Mouse (Mus musculus) inflammation-experienced regulatory T-cells, adult 16 weeks (primary cell): ENCODE results near the gene Tnxb. TPM values are rescaled to one million over a fixed set of nuclear protein-coding genes. Genes with fewer than 3 reads are reported as not detected.

Source experiments
- polyA plus RNA-seq: library from polyadenylated mRNA; unstranded; fragments of 100-300 nt; shearing (Covaris generic); gene quantifications from one replicate; pipeline ENCODE4 v1.2.1, GENCODE M21; 2017

Tnxb gene
- not detected for polyA plus RNA-seq

GRCm38 (mm10) chr17:34670235-34670634 lies at the start of gene Tnxb:
TSS of gene Tnxb (plus strand) at chr17:34670535.

GRCm38 (mm10) chr17:34627943-34628643 lies 42.2 kb upstream of the Tnxb start, which contains the start of gene Ppt2:
TSS of gene Ppt2 (minus strand) at chr17:34628510.

GRCm38 (mm10) chr17:34629221-34629751 lies 41.0 kb upstream of the Tnxb start, which contains the start of gene Prrt1:
TSS of gene Prrt1 (plus strand) at chr17:34629533.

GRCm38 (mm10) chr17:34644608-34645007 lies 25.7 kb upstream of the Tnxb start, which contains the start of gene Fkbpl:
TSS of gene Fkbpl (plus strand) at chr17:34644764.

GRCm38 (mm10) chr17:34646906-34647787 lies 23.2 kb upstream of the Tnxb start, which contains the start of gene Atf6b:
TSS of gene Atf6b (plus strand) at chr17:34647146.

GRCm38 (mm10) chr17:34743719-34744118 lies 73.4 kb downstream of the Tnxb start, which contains the start of gene C4b:
TSS of gene C4b (minus strand) at chr17:34743882.

Other genes starting within 250 kb of the Tnxb start
- gene Btnl4, start 193.2 kb upstream of the Tnxb start, polyA plus RNA-seq: 0.40 TPM
- gene Btnl6, start 153.2 kb upstream of the Tnxb start, polyA plus RNA-seq: 0.34 TPM
- gene Notch4, start 106.3 kb upstream of the Tnxb start, polyA plus RNA-seq: 0.06 TPM
- 285 TPM for gene Gpsm3, start 80.7 kb upstream of the Tnxb start, polyA plus RNA-seq
- gene Pbx2, start 79.3 kb upstream of the Tnxb start, polyA plus RNA-seq: 12.8 TPM
- 2.7 TPM for gene Ager, start 72.7 kb upstream of the Tnxb start, polyA plus RNA-seq
- gene Rnf5, start 66.8 kb upstream of the Tnxb start, polyA plus RNA-seq: 115 TPM
- gene Agpat1, start 66.3 kb upstream of the Tnxb start, polyA plus RNA-seq: 32.6 TPM
- 3.8 TPM for gene Egfl8, start 54.6 kb upstream of the Tnxb start, polyA plus RNA-seq
- gene Ppt2, start 42.0 kb upstream of the Tnxb start, polyA plus RNA-seq: 28.1 TPM
- gene Prrt1, start 41.0 kb upstream of the Tnxb start, polyA plus RNA-seq: 3.8 TPM
- 5.5 TPM for gene Fkbpl, start 25.8 kb upstream of the Tnxb start, polyA plus RNA-seq
- gene Atf6b, start 23.4 kb upstream of the Tnxb start, polyA plus RNA-seq: 95.5 TPM
- gene C4b, start 73.3 kb downstream of the Tnxb start, polyA plus RNA-seq: not detected
- gene Cyp21a1, start 134.0 kb downstream of the Tnxb start, polyA plus RNA-seq: not detected
- 38.5 TPM for gene Stk19, start 166.4 kb downstream of the Tnxb start, polyA plus RNA-seq
- gene Dxo, start 166.5 kb downstream of the Tnxb start, polyA plus RNA-seq: 96.4 TPM
- gene Skiv2l, start 179.7 kb downstream of the Tnxb start, polyA plus RNA-seq: 169 TPM
- 48.6 TPM for gene Nelfe, start 179.9 kb downstream of the Tnxb start, polyA plus RNA-seq
- gene Cfb, start 192.0 kb downstream of the Tnxb start, polyA plus RNA-seq: 1.4 TPM
- gene Zbtb12, start 208.9 kb downstream of the Tnxb start, polyA plus RNA-seq: 0.66 TPM
- gene Gm20547, start 211.5 kb downstream of the Tnxb start, polyA plus RNA-seq: not detected
- gene C2, start 227.7 kb downstream of the Tnxb start, polyA plus RNA-seq: 3.3 TPM
- 45.6 TPM for gene Ehmt2, start 227.9 kb downstream of the Tnxb start, polyA plus RNA-seq
- gene Slc44a4, start 243.9 kb downstream of the Tnxb start, polyA plus RNA-seq: not detected